Mouse (Mus musculus): ENCODE data around the gene Olfr523.

The Olfr523 gene

DNA sequence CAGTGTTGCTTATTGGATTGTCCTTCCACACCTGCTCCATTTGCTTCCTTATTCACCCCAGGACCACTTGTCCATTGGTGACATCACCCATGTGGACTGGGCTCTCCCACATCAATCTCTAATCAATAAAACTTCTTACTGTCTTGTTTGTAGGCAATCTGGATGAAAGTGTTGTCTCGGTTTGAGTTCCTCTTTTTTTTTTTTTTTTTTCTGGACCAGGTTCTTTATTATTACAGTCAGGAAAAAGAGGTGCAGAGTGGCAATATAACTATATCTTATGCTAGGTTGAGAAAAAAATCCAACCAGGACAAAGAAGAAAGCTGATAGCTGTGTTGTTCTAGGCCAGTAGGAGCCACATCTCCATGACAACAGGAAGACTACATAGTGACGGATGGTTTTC is 7.7 kb downstream of the Olfr523 start:
- DNase-seq (ENCODE audit: low spot score) = no peak

DNA sequence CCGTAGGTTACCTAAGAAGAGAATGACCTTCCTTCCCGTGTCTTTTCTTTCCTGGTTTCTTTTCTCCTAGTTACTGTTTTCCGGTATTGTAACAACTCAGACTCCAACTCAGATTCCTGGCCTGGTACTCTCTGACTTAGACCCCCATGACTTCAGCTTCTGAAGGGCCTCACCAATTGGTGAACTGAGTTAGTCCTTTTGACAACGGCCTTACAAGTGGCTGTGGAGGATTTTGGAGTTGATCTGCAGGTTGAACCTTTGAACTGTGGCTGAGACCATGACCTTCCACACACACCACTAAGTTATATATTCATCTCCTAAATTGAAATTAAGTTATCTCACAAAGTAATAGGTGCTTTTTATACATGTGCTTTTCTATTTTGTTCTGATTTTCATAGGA is 11.2 kb downstream of the Olfr523 start:
- no peak for DNase-seq (ENCODE audit: low spot score)

DNA sequence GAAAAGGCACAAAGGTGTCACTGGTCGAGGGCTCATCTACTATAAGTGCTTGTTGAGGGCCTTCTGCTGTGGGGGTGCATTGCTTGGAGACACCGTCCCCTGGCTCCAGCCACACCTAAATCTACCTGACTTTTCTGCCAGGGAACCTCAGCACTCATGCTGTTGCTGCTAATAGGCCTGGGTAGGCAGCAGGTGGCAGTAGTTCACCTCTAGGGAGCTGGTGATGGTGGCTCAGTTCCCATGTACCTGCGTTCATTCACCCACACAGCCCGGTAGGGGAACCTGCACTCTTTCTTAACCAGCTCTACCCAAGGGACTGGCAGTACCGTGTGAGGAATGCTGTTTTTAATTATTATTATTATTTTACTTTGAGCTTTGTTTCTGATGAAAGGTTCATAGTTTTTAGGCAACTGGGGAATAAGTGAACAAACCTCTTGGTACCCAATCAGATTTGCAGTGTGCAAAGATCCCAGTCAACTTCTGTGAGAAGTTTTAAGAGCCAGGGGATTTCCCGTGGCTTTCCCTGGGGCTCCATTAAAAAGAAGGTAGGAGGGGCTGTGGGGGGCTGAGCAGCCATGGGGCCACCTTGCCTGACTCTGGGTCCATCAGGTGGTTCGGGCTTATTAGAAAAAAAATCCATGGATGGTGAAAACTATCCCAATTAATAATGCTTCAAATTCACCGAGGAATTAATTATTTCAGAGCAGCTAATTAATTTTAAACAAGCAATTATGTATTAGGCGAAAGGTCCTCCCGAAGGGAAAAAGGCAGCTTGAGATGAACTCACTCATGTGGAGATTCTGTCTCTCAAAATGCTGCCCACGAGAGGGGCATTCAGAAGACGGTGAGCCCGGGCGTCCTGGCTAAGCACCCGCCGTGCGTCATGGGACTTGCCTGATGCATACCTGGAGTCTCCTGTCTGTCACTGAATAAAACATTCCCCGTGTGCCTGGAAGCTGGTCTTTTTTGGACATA is 13.9 kb downstream of the Olfr523 start:
- no peak for DNase-seq (ENCODE audit: low spot score)

DNA sequence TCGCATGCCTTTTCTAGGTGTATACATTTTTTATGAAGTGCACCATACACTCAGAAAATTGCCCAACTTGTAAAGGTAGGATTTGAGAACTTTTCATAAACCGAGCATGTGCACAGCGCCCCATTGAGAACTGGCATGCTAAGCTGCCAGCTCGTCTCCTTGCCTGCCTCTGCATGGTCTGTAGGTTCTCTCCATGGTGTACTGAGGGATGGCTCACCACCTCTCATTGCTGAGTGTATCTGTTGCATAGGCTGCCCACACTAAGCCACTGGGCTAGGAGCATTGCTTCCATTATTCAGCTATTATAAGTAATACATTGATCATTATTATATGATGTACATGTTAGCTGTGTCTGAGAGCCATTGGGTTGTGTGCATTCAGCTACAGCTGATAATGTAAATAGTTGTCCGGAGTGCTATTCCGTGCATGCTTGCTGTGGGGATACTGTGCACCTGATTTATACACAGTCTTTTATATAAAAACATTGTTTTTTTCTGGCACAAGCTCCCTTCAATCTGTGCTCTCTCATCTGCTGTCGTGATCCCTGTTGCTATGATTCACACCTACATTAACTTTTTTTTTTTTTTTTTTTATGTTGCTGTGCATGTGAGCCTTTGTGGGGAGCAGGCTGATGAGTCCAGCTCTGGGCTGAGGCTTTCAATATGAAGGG is 14.8 kb downstream of the Olfr523 start:
- no peak for DNase-seq (ENCODE audit: low spot score)

DNA sequence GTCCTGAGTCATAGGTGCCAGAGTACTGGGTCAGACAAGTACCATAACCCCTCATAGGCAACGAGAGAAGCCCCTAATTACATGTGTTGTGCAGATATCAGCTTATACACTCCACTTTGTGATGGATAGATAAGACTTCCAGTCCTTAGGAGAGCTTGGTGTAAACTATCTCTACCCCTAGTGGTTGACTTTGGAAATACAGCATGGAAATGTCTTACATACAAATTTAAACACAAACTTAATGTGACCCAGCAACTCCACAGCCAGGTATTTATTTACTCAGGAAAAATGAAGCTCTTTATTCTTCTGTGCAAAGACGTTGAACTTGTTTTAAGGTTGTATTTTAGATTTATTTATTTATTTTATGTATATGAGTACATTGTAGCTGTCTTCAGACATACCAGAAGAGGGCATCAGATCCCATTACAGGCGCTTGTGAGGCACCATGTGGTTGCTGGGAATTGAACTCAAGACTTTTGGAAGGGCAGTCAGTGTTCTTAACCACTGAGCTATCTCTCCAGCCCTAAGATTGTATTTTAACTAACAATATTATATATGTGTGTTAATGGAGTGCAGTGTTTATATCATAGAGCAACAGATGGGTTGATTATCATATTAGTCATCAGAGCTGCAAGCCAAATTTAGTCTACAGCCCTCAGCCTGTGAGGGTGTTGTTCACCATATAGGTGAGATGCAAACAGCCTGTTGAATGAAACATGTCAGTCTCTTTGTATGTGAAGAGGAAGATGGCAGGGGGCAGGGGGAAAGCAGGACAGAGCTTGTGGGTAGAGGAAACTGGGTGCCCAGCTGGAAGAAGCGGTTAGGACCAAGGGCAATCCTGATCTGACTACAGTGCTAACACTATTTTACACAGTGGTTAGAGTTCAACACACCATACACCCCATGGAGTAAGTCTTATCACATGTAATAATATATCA is 15.6 kb downstream of the Olfr523 start:
- DNase-seq (ENCODE audit: low spot score) = no peak

DNA sequence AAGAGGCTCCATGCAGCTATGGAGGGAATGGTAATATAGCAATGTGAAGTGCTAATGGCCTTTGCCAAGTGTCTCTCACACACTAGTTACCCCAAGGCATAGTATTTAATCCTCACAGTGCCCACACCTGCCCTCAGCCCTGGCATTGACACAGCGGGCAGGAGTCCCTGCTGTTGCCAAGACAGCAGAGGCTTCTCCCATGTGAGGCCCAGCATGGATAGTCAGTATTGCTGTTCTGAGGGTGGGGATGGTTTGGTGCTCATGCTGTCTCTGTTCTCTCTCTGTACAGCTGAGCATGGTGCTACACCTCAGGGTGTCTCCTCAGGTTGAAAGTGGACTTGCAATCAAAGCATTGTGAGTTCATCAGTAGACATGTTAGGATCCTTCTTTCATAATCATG is 17.4 kb downstream of the Olfr523 start:
- no peak for DNase-seq (ENCODE audit: low spot score)

DNA sequence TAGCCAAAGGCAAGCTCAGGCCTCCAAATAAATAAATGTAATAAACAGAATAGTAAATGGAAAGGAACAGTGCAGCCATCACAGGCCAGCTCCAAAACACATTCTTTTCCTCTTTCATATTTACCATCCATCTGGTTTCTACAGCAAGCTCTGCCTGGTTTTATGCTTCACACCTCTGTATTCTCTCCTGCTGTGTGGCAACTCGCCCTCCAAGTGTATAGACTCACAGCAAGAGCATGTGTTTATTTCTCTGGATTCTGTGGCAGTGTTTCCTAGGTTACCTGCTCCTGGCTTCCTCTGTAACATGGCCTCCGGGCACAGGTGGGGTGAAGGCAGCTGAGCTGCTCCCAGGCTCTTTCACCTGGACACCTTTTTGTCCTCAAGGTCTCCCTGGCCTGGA is 19.4 kb downstream of the Olfr523 start:
- DNase-seq (ENCODE audit: low spot score) = no peak

DNA sequence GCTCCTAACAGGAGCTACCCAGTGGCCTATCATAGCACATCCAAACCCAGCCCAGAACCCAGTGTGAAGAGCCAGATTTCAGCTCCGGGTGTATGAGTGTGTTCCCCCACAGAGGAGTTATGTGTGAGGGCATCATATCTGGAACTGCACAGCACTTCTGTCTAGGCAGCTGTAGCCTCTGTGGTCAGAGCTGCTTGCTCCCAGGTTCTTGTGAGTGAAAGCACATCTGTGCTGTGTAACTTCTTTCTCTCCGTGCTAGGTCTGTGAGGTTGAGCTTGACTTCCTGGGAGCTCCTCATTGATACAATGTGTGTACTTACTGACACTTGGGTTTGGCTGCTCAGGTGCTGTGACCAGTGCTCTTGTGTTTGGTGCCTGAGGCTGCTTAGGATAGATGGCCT is 19.8 kb downstream of the Olfr523 start:
- no peak for DNase-seq (ENCODE audit: low spot score)

DNA sequence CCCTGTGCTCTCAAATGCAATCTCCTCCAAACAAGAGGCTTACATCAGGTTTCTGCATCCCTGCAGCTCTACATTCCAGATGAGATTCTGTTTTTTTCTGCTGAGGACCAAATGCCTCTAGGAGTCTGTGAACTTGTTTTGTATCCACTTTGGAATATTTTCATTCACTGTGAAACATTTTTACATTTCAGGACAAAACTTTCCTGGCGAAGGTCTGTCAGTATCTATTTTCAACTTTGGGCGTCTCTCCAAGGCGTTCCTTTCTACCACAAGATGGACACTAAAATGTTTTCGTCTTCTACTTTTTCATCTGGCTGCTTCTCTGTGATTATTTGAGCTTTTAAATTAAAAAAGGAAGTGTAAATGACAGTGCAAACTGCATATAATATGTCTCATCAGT is 21.0 kb downstream of the Olfr523 start:
- no peak for DNase-seq (ENCODE audit: low spot score)

DNA sequence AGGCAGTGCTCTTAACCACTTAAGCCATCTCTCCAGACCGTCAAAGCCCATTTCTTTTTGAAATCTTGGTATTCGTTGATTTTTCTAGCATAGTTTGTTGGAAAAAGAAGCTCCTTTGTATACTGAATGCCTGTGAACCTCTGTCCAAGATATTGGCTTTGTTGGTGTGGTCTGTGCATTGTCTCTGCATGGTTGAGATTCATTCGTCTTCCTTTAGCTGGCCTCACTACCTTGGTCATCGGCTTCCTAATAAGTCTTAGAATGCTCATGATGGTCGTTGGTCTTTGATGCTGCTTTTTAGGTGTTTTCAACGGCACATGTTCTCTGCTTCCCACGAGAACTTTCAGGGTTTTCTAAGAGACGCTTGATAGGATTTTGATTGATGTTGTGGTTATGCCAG is 23.0 kb downstream of the Olfr523 start:
- DNase-seq (ENCODE audit: low spot score) = no peak

DNA sequence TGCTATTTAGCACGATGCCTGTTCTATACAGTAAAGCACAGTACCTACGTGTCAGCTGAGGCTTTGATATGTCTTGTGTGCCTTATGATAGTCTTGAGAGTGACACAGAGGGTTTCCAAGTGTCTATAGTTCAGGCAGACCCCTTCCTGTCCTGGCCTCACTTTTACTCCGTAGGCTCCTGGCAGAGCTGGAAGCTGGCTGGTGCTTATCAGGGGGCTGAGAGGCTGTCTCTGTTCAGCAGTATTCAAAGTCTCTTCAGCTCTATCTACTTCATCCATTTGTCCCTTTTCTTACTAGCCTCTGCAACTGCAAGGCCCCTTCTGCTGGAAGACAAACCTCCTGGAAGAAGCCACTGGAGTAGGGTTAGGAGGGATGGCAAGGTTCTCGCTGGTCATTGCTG is 28.1 kb downstream of the Olfr523 start:
- DNase-seq (ENCODE audit: low spot score) = no peak

DNA sequence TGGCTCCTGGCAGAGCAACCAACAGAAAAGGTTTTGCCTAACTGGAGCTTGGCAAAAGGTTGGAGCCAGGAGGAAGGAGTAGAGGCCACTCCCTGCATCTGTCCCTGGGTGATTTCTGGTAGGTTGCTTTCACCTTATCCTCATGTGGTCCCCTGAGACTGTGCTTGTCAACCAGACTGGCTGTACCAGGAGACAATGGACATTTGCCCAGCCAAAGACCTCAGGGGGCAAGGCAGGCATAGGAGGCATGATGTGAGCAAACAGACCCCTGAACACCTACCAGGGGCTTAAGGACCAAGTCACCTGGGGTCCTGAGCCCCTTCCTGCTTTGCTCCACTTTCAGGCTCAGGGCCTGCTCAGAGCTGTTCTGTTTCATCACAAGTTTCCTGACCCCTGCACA is 32.8 kb downstream of the Olfr523 start, which contains the start of gene Olfr524:
TSS of gene Olfr524 (minus strand) at position 101 of the 400 bp plus-strand sequence.
- DNase-seq (ENCODE audit: low spot score) = no peak

DNA sequence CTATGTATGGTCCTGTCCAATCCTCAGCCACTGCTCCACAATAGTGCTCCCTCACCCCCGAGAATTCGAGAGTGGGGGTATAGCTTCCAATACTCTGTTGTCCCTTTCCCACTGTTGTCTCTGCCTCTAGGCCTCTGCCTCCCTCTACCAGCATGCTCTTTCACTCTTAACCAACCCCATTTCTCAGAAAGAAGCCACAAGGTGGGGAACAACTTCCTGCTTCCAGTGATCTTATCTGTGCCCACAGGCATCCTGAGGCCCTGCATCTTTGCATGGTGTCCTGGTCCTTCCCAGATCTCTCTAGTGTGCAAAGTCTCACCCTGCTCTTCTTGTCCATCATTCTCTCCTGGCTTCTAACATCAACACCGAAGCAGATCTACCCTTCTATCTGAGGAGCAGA is 33.9 kb downstream of the Olfr523 start:
- DNase-seq (ENCODE audit: low spot score) = no peak

DNA sequence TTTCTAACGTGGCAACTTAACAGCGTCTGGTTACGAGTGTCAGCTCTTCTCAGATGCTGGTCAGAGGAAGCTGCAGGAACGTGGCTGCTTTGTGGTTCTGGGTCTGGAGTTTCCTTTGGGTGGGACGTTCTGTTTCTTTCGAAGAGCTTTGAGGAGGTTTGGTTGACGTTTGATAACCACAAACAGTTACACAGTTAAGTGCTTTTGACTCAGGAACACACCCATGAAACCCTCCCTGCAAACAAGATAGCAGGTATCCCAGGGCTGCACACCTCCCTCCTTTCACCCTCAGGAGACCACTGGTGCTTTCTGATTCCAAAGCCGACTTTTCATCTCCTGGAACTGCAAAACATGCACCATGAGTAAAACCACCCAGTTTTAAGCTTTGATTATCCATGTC is 35.1 kb downstream of the Olfr523 start:
- no peak for DNase-seq (ENCODE audit: low spot score)

DNA sequence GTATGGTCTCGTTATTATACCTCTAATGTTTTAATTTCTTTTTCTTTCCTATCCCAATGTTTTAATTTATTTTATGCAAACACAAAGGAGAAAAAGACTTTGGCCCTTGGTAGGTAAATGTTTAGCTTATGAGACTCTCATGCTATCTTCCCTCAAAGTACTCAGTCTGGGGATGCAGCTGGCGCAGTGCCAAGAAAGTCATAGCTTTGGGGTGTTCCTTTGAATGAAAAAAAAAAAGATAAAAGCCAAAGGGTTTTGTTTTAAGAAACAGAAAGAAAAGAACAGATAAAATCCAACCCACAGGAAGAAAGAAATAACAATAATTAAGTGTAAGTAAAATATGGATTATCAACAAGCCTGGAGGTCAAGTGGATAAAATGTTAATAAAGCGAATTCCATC is 35.7 kb downstream of the Olfr523 start:
- DNase-seq (ENCODE audit: low spot score) = no peak

DNA sequence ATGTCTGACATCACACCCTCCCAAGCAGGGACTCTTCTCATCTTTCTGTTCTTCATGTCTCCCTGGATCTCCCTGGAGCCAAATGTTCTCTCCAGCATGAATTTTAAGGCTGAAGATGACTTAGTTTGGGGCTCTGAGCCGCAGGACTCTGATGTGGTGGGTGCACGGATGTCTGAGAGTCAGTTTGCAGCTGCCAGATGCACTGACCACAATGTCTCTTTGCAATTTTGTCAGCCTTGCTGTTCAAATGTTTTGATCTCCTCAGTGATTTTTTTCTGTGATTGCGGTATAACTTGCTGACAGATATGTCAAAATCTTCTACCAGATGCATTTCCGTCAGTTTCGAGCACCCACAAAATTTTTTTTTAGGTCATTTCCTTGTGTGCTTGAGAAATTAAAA is 40.8 kb downstream of the Olfr523 start:
- no peak for DNase-seq (ENCODE audit: low spot score)

DNA sequence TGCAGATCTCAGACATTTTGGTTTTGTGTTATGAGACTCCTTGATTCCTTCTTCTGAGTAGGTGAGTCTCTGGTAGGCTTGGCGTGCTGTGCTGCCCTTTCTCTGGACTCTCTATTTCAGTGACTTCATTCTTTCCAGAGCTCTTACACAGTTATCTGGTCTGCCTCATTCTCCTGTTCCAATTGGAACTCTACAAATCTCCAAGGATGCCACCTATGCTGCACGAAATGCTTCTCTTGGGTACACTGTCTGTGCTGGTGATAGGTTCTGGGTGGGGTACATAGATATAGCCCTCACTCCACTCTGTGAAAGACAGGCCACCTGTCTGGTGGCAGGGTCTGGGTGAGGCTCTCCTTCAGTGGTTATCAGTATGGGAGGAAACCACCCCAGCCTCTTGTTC is 45.0 kb downstream of the Olfr523 start, which contains the start of gene Cd163l1:
TSS of gene Cd163l1 (plus strand) at position 301 of the 400 bp plus-strand sequence.
- no peak for DNase-seq (ENCODE audit: low spot score)

DNA sequence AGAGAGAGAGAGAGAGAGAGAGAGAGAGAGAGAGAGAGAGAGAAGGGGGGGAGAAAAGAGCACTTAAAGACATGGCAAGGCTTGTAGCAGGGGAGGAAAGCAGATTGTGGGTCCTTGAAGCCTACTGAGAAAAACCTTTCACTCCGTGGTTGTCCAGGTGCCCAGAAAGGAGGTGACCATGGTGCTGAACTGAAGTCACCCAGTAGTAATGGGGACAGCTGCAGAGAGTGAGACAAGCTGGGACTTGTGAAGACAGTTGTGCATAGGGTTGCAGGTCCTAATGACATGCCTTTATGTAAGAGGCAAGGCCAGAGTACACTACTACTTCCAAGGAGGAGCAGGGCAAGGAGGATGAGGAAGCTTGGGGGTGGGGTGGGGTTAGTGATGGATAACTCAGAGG is 46.3 kb downstream of the Olfr523 start:
- DNase-seq (ENCODE audit: low spot score) = no peak

DNA sequence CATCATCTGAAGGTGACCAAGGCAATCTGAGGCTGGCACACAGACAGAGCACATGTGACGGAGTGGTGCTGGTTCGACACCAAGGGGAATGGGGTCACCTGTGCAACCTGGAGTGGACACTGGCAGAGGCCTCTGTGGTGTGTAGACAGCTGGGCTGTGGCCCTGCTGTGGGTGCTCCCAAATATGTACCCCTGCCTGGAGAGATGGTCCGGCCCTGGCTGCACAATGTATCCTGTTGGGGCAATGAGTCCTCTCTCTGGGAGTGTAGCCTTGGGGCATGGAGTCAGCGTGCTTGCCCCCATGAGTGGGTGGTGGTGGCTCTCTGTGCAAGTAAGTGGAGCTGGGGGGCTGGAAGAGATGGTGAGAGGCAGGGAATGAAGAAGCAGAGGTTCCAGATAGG is 47.4 kb downstream of the Olfr523 start:
- DNase-seq (ENCODE audit: low spot score) = no peak

DNA sequence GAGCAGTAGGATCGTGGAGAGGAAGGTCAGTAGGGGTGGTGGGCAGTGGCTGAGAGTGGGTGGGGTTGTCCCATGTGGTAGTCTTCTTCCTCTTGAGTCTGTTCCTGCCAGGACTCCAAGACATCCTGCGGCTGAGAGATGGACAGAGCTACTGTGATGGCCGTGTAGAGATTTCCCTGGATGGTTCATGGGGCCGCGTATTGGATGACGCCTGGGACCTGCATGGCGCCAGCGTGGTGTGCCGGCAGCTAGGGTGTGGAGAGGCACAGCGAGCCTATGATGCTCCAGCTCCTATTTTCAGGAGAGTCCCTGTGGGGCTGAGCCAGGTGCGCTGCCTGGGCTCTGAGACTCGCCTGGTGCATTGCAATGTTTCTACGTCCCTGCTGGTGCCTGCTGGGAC is 51.2 kb downstream of the Olfr523 start:
- DNase-seq (ENCODE audit: low spot score) = no peak
